Mouse (Mus musculus): Measurements from ENCODE around the gene Stum. TPM values are rescaled to one million over a fixed set of nuclear protein-coding genes. Genes with fewer than 3 reads are reported as not detected.

Stum gene
- total RNA-seq, 2 experiments from 2014 or later = not detected

GRCm38 (mm10) chr1:180408832-180409231, 74.5 kb downstream of the Stum start:
- no peak for ATAC-seq (replicated peaks; ENCODE audit: low FRiP score, low TSS enrichment, poor library complexity, severe bottlenecking)

GRCm38 (mm10) chr1:180407727-180408719, 75.3 kb downstream of the Stum start:
- no peak for ATAC-seq (replicated peaks; ENCODE audit: low FRiP score, low TSS enrichment, poor library complexity, severe bottlenecking)

- ATAC-seq (replicated peaks; ENCODE audit: low FRiP score, low TSS enrichment, poor library complexity, severe bottlenecking) = peak; percentile 64
Measured at GRCm38 (mm10) chr1:180407171-180407671, 76.1 kb downstream of the Stum start.

- ATAC-seq (replicated peaks; ENCODE audit: low FRiP score, low TSS enrichment, poor library complexity, severe bottlenecking) = no peak
Measured at GRCm38 (mm10) chr1:180406336-180407035, 76.8 kb downstream of the Stum start.

GRCm38 (mm10) chr1:180405576-180406335, 77.5 kb downstream of the Stum start:
- no peak for ATAC-seq (replicated peaks; ENCODE audit: low FRiP score, low TSS enrichment, poor library complexity, severe bottlenecking)

GRCm38 (mm10) chr1:180404706-180405105, 78.6 kb downstream of the Stum start:
- no peak for ATAC-seq (replicated peaks; ENCODE audit: low FRiP score, low TSS enrichment, poor library complexity, severe bottlenecking)

- 0 out of 2 replicates have a peak, but pooled peaks have one; percentile 10 for ATAC-seq (replicated peaks; ENCODE audit: low FRiP score, low TSS enrichment, poor library complexity, severe bottlenecking)
Measured at GRCm38 (mm10) chr1:180403694-180404606, 79.4 kb downstream of the Stum start.

GRCm38 (mm10) chr1:180403357-180403693, 80.0 kb downstream of the Stum start:
- ATAC-seq (replicated peaks; ENCODE audit: low FRiP score, low TSS enrichment, poor library complexity, severe bottlenecking) = no peak

- no peak for ATAC-seq (replicated peaks; ENCODE audit: low FRiP score, low TSS enrichment, poor library complexity, severe bottlenecking)
Measured at GRCm38 (mm10) chr1:180402481-180403081, 80.7 kb downstream of the Stum start.

- no peak for ATAC-seq (replicated peaks; ENCODE audit: low FRiP score, low TSS enrichment, poor library complexity, severe bottlenecking)
Measured at GRCm38 (mm10) chr1:180401725-180402124, 81.6 kb downstream of the Stum start.

- no peak for ATAC-seq (replicated peaks; ENCODE audit: low FRiP score, low TSS enrichment, poor library complexity, severe bottlenecking)
Measured at GRCm38 (mm10) chr1:180400691-180401455, 82.4 kb downstream of the Stum start.

- no peak for ATAC-seq (replicated peaks; ENCODE audit: low FRiP score, low TSS enrichment, poor library complexity, severe bottlenecking)
Measured at GRCm38 (mm10) chr1:180398446-180398845, 84.9 kb downstream of the Stum start.

- ATAC-seq (replicated peaks; ENCODE audit: low FRiP score, low TSS enrichment, poor library complexity, severe bottlenecking) = no peak
Measured at GRCm38 (mm10) chr1:180397734-180398133, 85.6 kb downstream of the Stum start.

GRCm38 (mm10) chr1:180393873-180394272, 89.4 kb downstream of the Stum start:
- ATAC-seq (replicated peaks; ENCODE audit: low FRiP score, low TSS enrichment, poor library complexity, severe bottlenecking) = no peak

GRCm38 (mm10) chr1:180393017-180393797, 90.1 kb downstream of the Stum start:
- ATAC-seq (replicated peaks; ENCODE audit: low FRiP score, low TSS enrichment, poor library complexity, severe bottlenecking) = no peak

GRCm38 (mm10) chr1:180392137-180392798, 91.0 kb downstream of the Stum start:
- no peak for ATAC-seq (replicated peaks; ENCODE audit: low FRiP score, low TSS enrichment, poor library complexity, severe bottlenecking)

All from megakaryocyte-erythroid progenitor cell, adult 5-6 weeks (primary cell).